Mouse (Mus musculus): ENCODE results near the gene Gigyf2.

Gigyf2 gene

DNA sequence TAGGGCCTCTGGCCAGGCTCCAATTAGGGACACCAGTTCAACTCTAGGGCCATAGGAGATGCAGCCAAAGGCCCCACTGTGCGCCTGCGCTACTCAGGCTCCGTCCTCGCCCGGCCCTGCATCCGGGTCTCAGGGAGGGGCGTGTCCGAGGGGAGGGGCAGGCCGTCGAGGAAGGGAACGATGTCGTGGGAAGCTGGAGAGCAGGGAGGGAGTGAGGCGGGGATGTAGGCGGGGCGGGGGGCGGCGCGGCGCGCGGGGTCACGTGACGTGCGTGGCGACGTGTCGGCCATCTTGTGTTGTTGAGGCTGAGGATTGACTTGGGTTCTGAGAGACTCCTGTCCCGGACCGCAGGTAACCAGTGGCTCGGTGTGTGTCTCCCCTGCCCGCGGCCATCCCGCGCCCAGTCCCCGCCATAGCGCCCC is at the start of gene Gigyf2:
Gene Gigyf2 (plus strand): TSS at position 257 of the 422 bp plus-strand sequence.
- DNase-seq (ENCODE audit: low spot score) = peak; percentile 99

DNA sequence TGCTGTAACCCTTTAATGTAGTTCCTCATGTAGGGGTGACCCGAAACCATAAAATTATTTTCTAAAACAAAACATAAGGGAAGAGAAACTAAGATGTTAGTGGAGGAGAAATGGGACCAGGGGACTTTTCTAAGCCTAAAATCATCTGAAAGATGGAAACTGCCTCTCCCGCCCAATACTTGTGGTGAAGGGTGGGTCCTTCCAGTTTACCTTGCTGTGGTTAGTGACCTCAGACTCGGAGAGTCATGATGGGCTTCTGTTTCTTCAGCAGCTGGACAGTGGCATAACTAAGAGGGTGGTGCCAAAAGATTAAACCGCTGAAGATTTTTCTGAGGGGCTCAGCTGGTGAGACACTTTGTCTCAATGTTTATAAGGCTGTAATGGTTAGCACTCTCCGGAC is 46.5 kb upstream of the Gigyf2 start:
- no peak for DNase-seq (ENCODE audit: low spot score)

DNA sequence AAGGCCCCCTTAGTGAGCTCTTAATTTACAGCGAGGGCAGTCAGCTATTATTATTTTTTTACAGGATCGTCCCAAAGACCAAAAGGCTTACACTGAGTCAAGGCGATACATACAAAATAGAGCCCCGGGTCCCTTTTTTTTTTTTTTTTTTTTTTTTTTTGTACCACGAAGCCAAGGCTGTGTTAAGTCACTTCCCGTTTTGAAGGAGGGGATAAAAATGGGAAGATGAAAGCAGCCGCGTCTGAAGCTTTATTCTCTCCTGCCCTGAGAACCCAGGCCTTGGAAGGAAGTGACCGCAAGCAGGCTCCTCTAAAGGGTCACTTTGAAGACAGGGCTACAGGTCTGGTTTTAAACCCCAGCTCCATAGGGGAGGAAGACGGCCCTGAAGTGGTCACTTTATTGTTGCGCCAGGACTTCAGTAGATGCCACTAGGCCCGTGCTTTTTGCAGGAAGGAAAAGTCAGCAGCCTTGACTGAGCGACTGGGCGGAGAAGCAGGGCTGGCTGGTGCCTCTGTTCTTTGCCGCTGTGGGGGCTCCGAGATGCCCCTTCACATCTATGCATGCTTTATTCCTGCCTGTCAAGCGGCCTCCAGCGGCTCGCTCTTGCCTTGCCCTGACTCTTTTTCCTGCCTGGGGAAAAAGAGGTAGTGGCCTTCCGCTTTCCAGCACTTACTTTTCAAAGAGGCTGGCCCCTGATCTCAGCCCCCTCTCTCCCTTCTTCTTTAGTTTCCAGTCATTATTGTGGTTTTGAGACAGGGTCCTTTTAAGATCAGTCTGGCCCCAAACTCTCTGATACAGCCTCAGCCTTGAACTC is 45.0 kb upstream of the Gigyf2 start:
- no peak for DNase-seq (ENCODE audit: low spot score)

DNA sequence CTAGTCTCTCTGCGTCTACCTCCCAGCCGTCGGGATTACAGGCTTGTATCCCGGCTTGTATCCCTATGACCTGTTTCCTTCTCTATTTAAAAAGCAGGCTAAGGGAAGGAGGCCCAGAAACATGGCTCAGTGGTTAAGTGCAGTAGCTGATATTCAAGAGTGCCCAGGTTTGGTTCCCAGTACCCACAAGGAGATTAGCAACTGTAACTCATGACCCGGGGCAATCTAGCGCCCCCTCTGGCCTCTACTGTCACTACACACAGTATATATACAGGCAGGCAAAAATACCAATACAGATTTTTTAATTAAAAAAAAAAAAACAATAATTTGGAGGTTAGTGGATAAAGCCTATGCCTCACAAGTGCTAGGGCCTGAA is 44.4 kb upstream of the Gigyf2 start:
- DNase-seq (ENCODE audit: low spot score) = no peak

DNA sequence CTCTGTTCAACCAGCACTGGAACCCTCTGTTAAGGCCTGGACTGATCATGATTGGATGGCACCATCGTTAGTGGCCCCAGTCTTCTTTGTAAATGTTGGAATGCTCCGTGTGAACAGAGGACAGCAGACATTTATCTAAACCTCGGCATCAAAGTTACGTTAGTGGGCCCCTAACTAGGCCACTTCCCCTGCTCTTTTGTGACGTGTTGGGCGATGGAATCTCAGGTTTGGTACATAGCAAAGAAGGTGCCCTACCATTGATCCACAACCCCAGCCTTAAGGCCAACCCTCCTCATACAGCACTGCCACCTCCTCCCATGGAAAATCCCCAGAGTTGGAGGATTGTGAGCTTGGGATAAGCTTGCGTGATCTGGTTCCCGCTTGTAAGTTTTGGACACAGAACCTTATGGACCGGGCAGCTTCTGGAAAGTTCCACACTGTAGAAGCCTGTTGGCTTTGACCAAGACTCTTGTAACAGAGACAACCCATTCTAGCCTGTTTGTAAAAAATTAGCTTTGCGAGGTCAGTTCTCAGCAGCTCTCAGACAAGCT is 43.3 kb upstream of the Gigyf2 start:
- DNase-seq (ENCODE audit: low spot score) = no peak

DNA sequence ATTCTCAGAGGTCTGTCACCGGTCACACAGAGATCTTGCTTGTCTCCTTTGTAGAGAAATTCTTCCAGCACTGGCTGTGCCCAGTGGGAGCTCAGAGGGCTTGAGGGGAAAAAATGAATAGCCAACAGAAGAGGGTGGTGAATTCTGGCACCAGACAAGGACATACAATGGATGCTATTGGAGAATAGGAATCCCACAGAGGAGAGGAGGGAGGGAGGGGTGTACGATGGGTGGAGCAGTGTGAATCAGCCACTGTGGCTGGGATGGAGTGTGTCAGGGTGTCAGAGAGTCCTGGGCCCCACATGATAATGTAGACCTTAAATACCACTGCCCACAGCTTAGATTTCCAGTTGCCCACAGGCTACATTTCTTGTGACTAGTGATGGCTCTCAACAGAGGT is 39.7 kb upstream of the Gigyf2 start:
- DNase-seq (ENCODE audit: low spot score) = no peak

DNA sequence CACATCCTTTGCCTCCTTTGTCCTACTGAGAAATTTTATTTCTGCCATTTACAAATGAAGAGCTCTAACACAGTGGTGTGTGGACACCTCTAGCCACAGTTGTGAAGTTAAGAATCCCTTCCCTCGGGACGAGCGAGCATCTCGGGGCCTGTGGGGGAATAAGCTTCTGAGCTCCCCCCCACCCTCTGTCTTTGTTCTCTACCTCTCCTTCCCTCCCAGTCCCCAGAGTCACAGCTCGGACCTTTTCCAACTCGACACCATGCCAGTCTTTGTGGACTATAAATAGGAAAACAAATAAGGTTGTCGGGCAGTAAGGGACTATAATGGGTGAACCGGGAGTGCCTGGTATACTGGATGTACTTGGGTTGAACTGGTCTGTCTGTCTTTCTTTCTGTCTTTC is 35.4 kb upstream of the Gigyf2 start:
- no peak for DNase-seq (ENCODE audit: low spot score)

DNA sequence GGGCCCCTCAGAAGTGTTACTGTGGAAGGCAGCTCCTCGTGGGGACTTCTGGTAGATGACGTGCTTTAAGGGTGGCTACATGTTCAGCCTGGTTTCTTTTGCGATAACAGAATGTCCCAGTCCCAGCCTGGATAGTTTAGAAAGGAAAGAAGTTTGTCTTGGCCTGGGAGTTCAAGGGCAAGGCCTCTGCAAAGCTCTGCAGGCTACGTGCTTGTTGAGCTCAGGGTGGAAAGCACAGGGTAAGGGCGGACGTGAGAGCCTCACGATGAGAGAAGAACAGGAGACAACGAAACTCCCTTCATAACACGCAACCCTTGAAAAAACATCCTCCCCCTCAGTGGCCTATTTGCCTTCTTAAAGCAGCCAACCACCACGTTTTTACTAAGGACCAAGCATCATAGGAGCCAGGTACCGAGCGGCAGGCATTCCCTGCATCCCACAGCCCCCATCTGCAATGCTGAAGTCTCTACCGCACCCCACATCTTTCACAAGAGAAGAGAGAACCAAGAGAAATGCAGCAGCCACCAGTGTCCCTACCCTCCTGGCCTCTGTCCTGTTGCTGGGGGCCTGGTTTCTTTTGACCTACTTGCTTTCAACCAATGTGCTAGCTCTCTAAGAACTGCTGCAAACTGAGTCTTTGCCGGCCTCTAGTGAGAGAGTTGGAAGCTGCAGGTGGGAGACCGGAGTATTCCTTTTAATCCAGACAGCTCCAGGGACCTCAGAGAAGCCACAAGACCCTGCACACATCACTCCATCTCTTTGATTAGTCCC is 34.2 kb upstream of the Gigyf2 start:
- peak; percentile 61 for DNase-seq (ENCODE audit: low spot score)

DNA sequence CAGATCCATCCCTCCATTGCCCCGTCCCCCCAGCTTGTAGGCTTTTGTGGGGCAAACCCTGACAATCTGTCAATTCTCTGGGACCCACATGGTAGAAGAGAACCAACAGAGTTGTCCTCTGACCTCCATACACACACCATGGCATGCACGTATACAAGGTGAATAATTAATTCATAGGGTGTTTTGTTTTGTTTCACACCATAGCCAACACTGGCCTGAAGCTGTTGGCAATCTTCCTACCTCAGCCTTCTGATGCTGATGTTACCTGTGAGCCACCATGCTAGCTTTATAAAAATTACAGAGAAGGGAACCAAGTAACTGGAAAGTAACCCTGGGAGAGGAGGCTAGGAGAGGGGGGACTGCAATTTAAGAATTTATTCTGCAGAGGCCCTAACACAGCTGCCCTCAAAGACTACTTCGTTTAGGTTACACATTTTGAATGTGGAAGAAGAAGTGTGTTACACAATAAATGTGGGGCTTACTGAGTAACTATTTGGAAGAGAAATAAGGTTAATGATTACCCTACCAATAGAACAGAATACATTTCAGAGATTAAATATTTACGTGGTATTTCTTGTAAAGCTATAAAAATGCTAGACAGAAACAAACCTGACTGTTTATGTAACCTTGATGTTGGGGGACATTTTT is 32.6 kb upstream of the Gigyf2 start:
- DNase-seq (ENCODE audit: low spot score) = no peak

DNA sequence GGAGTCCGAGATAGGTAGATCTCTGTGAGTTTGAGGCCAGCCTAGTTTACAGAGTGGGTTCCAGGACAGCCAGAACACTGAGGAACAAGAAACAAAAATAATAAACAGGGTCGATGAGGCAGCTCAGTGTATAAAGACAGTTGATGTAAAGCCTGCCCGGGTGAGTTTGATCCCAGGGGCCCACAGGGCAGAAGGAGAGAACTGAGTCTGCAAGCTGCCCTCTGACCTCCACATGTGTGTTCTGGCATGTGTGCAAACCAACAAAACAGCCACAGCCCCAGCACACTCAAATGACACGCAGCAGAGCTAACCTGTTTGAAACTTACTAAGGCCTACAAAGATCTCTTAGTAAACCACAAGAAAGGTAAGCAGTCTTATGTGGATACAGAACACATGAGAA is 31.8 kb upstream of the Gigyf2 start:
- DNase-seq (ENCODE audit: low spot score) = no peak

DNA sequence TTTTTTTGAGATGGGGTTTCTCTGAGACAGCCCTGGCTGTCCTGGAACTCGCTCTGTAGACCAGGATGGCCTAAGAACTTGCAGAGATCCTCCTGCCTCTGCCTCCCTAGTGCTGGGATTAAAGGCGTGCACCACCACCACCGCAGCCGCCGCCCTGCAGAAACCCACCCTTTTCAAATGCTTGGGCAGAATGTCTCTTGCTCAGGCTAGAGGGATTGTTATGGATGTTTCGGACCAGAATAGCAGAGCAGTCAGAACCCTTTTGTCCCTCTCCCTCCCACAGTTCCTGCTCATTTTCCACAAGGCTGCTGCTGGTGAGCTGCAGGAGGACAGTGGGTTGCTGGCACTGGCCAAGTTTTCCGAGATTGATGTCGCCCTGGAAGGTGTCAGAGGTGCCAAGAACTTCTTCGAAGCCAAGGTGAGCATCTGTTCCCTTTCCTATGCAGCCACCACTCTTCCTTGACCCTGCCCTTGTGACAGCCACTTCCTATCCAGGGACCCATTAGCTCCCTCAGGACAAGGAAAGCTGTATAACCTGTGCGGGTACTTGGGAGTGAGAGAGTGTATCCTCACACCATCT is 29.4 kb upstream of the Gigyf2 start:
- no peak for DNase-seq (ENCODE audit: low spot score)

DNA sequence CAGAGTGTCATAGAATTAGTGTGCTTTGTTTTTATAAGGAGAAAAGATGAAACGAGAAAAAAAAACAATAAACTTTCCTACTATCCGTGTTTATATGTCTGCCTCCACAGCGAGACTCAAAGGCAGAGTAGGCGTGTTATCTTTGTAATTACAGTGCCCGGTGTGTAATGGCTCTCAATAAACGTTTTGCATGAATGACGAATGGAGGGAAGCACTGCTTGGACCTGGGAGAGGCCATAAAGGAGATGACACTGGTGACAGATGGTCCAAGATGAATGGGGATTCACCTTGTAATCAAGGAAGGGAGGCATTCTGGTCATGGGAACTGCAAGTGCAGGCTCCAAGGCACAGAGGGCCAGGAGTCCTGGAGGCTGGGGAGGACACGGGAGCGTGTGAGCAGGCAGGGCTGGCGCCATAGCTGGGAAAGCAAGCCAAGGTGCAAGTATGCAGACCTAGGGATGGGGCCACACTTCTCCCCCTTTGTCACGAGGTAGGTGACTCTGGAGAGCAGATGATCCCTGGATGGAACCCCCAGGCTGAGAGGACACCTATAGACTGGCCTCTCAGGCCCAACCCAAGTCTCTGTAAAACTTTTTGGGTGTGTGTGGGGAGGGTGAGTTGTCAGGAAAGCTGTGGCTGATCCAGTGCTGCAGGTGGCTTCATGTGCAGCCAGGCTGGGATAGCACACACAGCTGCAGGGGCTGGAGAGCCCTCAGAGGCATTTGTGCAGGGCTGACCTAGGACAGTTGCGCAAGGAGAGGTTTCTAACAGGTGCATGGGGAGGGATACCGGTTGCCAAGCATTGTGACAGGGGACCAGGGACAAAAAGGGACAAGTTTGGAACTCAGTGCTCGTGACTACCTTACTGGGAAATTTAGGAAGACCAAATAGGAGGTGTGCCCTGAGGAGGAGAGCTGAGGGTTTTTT is 26.2 kb upstream of the Gigyf2 start:
- no peak for DNase-seq (ENCODE audit: low spot score)

DNA sequence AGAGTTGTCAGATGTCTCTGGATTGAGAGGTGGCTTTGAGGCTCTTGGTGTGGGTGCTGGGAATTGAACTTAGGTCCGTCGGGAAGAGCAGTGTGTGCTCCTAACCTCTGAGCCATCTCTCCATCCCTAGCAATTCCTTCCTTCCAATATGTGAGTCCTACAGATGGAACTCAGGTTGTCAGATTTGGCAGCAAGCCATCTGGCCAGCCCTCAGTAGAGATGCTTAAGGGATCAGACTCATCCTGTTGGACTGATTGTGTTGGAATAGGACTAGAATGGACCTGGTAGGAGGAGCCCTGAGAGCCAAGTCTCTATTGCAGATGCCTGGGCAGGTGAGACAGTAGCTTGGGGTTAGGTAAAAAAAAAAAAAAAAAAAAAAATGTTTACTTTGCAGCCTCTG is 24.8 kb upstream of the Gigyf2 start:
- DNase-seq (ENCODE audit: low spot score) = no peak

DNA sequence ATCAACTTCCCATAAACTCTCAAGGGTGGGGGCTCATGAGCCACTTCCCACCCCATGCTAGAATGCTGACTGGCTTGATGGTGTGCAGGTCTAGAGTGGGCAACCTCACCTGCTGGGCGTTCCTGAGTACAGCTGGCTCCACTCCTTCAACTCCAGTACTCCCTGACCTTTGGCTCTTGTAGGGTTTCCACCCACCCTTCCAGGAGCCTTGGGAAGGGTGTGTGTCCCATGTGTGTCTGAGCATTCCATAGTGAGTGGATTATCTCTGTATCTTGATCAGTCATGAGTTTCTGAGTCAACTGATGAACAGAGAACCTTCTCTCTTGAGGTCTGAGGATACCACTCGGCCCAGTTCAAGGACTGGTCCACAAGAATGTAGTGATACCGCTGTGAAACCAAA is 17.8 kb upstream of the Gigyf2 start:
- DNase-seq (ENCODE audit: low spot score) = no peak

DNA sequence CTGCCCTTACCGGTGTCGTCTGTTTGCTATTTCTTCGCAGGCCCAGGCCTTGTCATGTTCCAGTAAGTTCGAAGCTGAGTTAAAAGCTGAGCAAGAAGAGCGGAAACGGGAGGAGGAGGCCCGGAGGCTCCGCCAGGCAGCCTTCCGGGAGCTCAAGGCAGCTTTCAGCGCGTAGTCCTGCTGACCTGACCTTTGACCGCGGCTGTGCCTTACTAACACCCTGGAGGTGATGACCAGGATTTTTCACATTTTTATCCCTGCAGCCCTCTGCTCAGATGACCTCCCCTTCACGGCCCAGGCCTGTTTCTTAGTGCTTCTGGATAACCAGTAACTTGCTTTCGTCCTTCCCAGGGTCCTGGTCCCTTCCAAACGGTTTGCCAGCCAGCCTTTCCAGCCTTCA is 17.2 kb upstream of the Gigyf2 start:
- DNase-seq (ENCODE audit: low spot score) = no peak

DNA sequence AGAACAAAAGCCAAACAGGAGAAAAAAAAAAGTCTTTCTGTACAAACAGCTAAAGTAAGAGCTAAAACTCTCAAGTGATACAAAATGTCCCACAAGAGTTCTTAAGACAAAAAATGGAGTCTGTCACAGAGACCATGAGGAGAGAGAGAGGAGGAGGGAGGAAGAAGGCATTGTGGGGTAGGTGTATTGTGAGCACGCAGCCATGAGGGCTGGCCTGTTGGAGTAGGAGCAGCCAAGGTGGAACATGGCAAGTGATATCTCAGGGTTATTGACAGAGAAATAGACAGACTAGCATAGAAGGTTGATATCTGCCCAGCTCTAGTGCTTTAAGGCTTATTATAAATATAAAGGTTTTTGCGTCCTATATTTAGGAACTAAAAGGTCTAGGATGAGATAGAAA is 14.1 kb upstream of the Gigyf2 start:
- DNase-seq (ENCODE audit: low spot score) = no peak

DNA sequence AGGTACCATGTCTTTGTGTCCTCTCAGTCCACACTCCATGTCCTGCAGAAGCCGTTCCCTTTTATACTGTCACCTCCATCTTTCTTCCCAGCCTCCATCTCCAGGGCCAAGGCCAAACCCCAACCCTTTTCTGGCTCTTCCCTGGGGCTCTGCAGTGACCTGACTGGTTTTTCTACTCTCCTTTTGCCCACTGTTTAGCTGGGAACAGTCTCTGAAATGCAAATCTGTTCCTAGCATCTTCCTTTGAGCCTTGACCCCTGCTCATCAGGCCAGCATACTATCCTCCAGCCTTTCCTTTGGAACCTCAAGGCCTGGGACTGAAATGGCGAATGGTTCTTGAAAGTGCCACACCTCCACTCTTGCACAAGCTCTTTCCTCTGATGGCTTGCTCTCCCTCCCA is 13.7 kb upstream of the Gigyf2 start:
- DNase-seq (ENCODE audit: low spot score) = no peak

DNA sequence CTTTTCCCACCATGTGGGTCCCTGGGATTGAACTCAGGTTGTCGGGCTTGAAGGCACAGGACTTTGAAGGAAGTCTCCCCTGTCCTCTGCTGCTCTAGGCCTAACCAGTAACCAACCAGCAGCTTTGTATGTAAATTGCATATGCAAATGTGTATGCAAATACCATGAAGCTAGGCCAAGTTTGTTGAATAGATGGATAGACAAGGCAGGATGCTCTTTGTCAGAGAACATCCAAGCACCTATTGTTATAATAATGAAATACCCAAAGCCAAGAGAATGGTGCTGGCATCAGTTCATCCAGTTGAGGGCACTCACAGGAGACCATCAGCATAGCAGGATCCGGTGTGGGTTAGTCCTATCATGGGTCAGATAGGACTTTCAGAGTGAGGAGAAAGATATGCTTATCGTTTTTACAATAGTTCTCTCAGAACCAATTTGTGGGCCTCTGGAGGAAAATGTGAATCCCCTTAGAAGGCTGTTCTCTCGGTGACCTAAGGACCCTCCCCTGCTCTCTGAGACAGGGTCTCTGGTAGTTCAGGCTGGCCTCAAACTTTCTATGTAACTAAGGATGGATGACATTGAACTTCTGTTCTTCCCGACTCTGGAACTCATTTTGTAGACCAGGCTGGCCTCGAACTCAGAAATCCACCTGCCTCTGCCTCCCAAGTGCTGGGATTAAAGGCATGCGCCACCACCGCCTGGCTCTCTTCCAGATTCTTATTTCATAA is 12.8 kb upstream of the Gigyf2 start:
- no peak for DNase-seq (ENCODE audit: low spot score)

DNA sequence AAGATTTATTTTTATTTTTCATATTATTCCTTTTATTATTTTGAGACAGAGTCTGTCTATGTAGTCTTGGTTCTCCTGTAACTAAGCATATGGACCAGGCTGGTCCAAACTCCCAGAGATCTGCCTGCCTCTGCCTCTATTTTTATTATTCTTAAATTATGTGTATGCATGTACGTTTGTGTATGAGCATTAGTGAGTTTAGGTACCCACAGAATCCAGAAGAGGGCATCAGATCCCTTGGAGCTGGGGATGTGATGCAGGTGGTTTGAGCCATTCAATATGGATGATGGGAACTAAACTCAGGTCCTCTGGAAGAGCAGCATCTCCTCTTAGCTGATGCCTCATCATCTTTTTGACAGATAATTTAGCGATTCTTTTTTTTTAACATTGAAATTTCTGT is 11.4 kb upstream of the Gigyf2 start:
- DNase-seq (ENCODE audit: low spot score) = no peak

DNA sequence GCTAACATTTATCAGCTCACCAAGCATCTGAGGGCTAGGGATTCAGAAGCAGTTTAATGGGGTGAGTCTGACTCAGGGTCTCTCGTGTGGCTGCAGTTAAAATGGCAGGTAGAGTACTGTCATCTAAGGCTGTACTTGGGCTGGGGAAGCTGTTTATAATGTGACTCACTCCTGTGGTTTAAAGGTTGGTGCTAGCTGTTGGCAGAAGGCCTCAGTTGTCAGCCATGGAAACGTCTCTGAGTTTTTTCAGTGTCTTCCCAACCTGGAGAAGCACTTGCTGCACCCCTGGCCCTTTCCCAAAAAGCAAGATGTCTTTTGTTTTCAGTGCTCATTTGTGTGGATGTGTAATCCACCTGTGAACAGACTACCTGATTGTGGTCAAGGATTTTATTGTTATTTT is 10.9 kb upstream of the Gigyf2 start:
- peak; percentile 28 for DNase-seq (ENCODE audit: low spot score)

DNA sequence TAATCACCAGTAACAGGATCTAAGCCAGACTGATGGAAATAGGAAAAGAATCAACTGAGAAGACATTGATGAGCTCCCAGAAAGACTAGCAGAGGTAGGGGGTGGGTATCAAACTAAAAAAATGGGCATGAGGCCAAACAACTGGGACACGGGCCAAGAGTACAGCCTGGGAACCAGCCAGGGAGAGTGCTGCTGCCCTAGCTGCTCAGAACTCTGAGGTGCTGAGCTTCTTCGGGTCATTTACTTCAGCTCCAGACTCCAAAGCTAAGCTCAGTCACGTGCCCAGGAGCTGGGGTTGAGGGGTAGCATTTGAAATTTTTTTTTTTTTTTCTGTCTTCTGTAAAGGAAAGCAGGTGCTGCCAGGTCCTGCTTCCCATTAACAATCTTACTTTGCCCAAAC is 10.1 kb upstream of the Gigyf2 start:
- DNase-seq (ENCODE audit: low spot score) = peak; percentile 59
